Mouse (Mus musculus) lung, postnatal 36 days (tissue): Measurements from ENCODE around the gene Olfml2a.
A peak's percentile ranks its signal among the peaks of the same experiment; 100 is the strongest.

ENCODE experiments used
- DNase-seq: peaks from one replicate; pipeline ENCODE4 v3.0.0; 2022; ENCODE audit warnings: mixed read lengths

Gene Olfml2a

DNA sequence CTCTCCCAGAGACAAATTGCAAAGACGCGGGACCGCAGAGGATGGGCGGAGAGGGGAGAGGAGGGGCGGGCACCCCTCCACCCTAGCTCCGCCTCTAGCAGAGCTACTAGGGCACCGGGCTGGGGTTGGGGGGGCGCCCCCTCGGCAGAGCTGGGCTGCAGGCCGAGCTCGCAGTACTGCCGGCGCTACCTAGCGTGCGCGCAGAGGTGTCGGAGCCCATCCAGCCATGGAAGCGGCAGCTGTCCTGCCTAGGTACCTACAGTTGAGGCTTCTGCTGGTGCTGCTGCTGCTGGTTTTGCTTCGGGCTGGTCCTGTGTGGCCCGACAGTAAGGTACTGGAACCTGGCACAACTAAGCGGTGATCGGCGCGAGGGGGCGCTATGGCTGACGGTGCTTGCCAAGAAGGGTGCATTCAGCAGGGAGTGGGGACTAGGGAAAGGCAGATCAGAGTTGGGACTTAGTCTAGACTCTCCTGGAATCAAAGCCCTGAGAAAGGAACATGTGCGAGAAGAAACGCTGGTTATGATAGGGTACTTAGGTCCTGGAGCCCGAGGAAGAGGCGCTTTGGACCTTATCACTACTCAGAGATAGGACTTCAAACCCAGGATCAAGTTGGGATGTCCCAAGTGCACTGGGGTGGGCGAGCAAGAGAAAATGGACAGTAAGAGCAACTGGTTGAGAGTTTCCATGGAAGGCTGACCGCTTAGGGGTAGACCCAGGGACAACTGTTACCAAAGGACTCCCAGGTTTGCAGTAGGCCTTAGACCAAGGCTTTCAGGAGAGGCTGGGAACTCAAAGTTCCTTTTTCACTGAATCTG, at the start of gene Olfml2a:
Gene Olfml2a (plus strand): TSS at position 128 of the 817 bp plus-strand sequence.
- peak; percentile 92 for DNase-seq

DNA sequence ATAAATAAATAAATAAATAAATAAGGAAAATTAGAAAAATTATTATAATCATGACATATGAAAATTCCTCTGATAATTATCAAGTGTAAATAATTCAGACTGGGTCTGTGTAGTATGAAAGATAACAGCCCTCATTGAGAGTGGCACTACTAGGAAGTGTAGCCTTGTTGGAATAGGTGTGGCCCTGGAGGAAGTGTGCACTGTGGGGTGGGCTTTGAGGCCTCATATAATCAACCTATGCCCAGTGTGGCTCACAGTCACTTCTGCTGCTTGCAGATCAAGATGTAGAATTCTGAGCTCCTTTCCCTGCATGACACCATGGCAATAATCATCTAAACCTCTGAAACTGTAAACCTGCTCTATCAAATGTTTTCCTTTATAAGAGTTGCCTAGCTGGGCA, 28.9 kb upstream of the Olfml2a start:
- no peak for DNase-seq

- no peak for DNase-seq
Observed at GRCm38 (mm10) chr2:38904290-38904689, 27.5 kb upstream of the Olfml2a start.

GRCm38 (mm10) chr2:38906097-38906496, 25.7 kb upstream of the Olfml2a start:
- peak; percentile 21 for DNase-seq

DNA sequence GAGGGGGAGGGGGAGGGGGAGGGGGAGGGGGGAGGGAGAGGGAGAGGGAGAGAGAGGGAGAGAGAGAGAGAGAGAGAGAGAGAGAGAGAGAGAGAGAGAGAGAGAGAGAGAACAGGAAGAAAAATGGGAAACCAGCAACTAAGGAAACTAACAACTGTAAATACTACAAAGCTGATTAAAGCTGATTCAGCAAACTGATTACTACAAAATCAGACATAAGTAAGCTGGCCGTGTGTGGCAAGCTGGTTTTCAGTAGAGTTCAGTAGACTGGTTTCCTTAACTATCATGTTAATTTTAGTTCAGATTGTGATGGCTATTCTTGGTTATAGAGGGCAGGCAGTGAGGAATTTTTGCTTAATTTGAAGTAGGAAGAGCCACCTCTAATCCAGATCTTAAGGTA, 23.2 kb upstream of the Olfml2a start:
- DNase-seq, result no peak

GRCm38 (mm10) chr2:38914517-38914916, 17.3 kb upstream of the Olfml2a start:
- no peak for DNase-seq

GRCm38 (mm10) chr2:38914965-38915364, 16.8 kb upstream of the Olfml2a start:
- no peak for DNase-seq

GRCm38 (mm10) chr2:38916947-38917691, 14.7 kb upstream of the Olfml2a start:
- DNase-seq, result no peak

- no peak for DNase-seq
Observed at GRCm38 (mm10) chr2:38921374-38921773, 10.4 kb upstream of the Olfml2a start.

DNA sequence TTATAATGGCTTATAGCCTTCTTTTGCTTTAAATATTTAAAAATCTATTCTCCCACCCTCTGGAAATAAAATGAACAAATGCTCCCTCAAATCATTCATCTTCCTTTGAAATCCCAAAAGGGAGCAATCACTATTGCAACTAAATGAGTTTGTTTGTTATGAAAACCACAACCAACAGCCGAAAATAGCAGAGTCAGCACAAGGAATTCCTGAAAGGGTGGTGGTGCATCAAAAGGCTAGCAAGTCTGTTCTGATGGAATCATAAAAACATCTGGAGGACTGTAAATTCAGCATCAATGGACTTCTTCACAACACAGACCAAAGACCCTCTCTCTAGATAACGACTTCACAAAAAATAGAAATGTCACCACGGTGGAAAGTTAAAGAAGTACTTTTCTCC, 8.3 kb upstream of the Olfml2a start:
- no peak for DNase-seq

GRCm38 (mm10) chr2:38923911-38924310, 7.9 kb upstream of the Olfml2a start:
- no peak for DNase-seq

DNA sequence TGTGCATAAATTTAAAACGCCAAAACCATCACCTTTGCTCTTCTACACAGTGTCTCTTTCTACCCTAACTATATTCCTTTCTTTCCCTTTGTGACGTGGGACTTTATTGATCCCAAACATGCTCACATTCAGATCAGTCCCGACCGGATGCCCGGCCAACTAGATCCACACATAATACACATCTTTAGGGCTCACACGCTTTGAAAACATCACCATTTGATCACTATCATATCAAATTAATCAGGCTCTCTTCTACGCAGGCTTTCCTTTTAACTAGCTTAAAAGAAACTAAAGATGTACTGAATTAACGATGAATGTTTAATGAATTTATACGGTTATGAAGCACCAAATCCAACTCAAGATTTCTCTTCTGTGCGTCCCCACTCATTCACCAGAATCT, 7.2 kb upstream of the Olfml2a start:
- DNase-seq, result no peak

DNA sequence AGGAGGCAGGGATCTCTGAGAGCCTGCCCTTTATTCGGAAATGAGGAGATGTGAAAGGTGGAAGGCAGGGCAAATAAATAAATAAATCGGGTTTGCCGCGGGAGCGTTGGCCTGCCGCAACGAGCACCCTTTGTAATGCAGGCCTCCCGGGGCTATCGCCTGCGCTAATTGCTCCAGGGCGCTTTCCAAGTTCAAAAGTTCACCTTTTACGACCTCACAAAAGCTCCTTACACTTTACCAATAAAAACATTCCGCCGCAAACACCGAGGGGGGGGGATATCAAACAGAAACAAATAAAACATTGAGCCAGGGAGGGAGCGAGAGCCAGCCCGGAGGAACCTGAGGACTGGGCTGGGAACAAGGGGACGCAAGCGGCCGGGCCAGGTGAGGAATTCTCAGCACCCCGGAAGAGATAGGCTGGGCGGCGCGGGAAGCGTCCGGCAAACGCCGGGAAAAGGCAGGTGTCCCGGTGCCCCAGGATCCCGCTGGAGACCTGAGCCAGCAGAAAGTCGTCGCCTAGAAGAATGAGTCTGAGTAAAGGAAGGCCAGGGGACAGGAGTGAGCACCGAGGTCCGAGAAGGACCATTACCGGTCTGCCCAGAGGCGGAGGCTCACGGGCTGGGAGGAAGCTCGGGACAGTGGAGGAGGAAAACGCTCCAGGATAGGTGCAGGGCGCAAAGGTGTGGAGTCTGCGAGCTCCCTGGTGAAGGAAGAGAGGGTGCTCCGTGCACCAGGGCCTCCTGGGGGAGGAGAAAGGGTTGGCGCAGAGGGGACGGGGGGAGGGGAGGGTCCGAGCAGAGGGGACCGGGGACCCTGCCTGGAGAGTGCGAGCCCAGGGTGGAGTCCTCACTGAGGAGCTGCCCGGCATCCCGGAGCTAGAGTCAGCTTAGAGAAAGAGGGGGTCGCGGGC, 6.4 kb upstream of the Olfml2a start:
- peak; percentile 26 for DNase-seq

DNA sequence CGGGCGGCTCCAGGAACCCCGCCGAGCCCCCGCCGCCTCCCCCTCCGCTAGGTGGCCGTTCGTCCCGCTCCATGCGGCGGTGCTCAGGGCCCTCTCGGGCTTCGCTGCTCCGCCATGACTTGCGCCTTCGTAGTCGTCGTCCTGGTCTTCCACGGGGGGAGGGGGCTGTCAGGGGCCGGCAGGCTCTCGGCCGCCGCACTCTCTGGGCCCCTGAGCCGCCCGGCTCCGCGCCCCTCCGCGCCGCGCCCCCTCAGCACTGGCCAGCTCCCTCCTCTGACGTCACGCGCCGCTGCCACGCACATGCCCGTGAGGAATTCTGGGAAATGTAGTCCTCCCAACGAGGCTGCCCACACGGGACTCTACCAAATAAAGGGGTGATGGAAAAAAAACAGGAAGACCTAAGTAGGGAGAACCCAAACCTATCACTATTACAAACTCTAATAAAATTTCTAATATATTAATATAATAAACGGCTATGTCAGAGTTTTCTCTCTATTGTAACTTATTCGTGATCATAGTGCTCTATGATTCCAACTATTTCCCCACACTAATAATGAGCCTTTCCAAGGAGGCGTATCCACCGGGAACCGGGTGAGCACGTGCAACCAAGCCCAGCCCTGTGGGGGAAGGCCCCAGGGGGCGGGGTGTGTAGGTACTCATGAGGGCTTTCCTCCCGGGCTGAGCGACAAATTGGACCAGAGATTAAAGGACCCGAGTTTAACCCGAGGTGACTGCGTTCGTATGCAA, 5.5 kb upstream of the Olfml2a start:
- DNase-seq, result peak; percentile 98

DNA sequence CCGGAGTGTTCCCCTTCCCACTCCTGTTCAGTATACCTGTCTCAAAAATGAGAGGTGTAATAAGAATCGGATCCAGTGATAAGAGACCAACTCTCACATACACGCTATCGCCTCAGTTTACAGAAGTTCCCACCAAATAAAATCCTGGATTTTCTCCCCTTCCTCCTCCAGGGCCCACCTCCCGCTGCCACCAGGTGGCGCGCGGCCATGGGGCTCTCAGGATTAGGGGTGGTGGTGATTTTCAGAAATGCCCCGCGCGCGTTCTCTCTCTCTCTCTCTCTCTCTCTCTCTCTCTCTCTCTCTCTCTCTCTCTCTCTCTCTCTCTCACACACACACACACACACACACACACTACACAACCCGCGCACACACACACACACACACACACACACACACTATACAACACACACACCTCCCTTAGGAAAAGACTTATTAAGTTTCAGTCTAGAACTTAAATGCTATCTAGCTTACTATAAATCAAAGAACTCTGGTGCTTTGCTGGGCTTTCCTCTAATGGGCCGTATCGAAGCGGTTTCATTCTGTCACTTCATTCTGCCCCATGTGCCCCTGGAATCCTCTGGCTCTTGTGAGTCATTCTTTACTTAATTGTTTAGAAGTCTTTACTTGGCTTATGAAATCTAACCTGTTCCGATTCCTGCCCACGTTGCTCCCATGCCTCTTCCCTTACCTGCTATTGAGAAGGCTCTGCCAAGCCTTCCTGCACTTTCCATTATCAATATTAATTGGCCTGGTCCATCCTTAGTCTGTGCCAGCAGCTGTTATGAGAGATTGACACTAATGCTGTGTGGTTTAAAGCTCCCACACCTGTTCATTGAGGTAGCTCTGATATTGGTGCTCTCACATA, 4.4 kb upstream of the Olfml2a start, which contains the start of gene Nr6a1:
Gene Nr6a1 (minus strand): TSS at position 574 of the 865 bp plus-strand sequence.
- peak; percentile 71 for DNase-seq

GRCm38 (mm10) chr2:38930269-38930668, 1.5 kb upstream of the Olfml2a start:
- no peak for DNase-seq

DNA sequence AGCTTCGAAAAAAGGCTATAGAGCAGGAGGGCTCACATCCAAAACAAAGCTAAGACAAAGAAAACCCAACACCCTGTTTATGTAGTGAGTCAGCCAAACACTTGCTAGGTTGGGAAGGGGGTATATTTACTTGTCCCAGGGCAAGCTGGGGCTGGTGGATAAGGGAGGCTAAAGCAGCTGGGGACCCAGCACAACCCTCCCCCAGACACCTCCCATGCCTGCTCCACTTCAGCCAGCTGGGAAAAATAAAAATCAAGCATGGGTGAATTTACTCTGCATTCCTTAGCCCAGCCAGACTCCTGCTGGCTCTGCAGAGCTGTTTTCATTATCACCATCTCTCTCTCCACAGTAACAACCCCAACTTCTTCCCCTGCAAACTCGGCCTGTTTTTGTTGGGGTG, 2.2 kb downstream of the Olfml2a start:
- no peak for DNase-seq

GRCm38 (mm10) chr2:38934936-38935335, 3.2 kb downstream of the Olfml2a start:
- no peak for DNase-seq

DNA sequence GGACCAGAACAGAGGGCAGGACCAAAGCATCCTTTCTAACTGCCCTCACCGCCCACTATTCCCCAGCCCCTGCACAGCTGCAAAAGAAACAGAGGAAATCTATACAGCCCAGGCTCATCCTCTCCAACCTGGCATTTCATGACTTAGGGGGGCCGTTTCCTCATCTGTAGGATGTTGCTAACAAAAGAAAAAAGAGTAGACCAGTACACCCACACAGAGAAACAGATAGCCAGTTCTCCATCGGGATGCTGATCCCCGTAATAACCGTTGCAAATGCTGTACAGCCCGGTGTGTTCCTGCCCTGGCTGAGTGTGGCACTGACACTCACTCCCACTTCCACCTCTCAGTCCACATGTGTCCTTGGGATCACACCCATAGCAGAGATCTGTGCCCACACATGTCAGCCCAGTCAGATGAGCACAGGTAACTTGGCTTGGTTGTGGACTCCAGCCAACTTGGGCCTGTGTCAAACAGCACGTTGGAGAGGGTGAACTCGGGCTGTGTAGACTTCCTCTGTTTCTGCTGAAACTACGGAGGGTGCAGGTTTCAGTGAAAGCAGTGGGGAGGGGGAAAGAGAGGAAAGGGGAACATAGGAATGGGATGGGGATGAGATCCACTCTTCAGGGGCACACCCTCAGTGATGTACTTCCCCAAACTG, 5.1 kb downstream of the Olfml2a start:
- no peak for DNase-seq

GRCm38 (mm10) chr2:38937396-38937795, 5.6 kb downstream of the Olfml2a start:
- no peak for DNase-seq

GRCm38 (mm10) chr2:38938007-38938406, 6.2 kb downstream of the Olfml2a start:
- no peak for DNase-seq
